Mouse (Mus musculus) midbrain, embryonic 11.5 days (tissue): ENCODE measurements around the gene Dirc2. TPM values are rescaled to one million over a fixed set of nuclear protein-coding genes. Genes with fewer than 3 reads are reported as not detected.

Source experiments
- ATAC-seq: fragments of 200-750 bp; cut with Nextera tagmentation; 2 replicates; pipeline ENCODE4 v1.8.0; 2017; ENCODE audit warnings: moderate TSS enrichment, moderate library complexity; ENCODE audit not compliant: low FRiP score
- DNase-seq: peaks from one replicate; pipeline ENCODE4 v3.0.0; 2015; ENCODE audit warnings: low spot score; ENCODE audit errors: missing footprints
- H3K27ac ChIP-seq: fragments of 300-500 bp; sonication (generic); 2 replicates; pipeline ENCODE4 v1.5.1; 2014; ENCODE audit warnings: low read depth, low read length
- H3K27me3 ChIP-seq: fragments of 300-500 bp; sonication (generic); 2 replicates; pipeline ENCODE4 v1.6.1; 2014; ENCODE audit warnings: mild to moderate bottlenecking, low read length, moderate library complexity, mixed read lengths; ENCODE audit not compliant: control insufficient read depth, insufficient read depth
- H3K36me3 ChIP-seq: fragments of 300-500 bp; sonication (generic); 2 replicates; pipeline ENCODE4 v1.6.1; 2014; ENCODE audit warnings: mild to moderate bottlenecking, low read length, moderate library complexity, mixed read lengths; ENCODE audit not compliant: control insufficient read depth, insufficient read depth
- H3K4me1 ChIP-seq: fragments of 300-500 bp; sonication (generic); 2 replicates; pipeline ENCODE4 v1.6.1; 2014; ENCODE audit warnings: low read length; ENCODE audit not compliant: control insufficient read depth, insufficient read depth
- H3K4me2 ChIP-seq: fragments of 300-500 bp; sonication (generic); 2 replicates; pipeline ENCODE4 v1.6.1; 2014; ENCODE audit warnings: mild to moderate bottlenecking, moderate library complexity
- H3K4me3 ChIP-seq: fragments of 300-500 bp; sonication (generic); 2 replicates; pipeline ENCODE4 v1.5.1; 2014; ENCODE audit warnings: low read depth, low read length
- H3K9ac ChIP-seq: fragments of 300-500 bp; sonication (generic); 2 replicates; pipeline ENCODE4 v1.6.1; 2014; ENCODE audit warnings: low read length
- H3K9me3 ChIP-seq: fragments of 300-500 bp; sonication (generic); 2 replicates; pipeline ENCODE4 v1.6.1; 2016; ENCODE audit warnings: low read length; ENCODE audit not compliant: control insufficient read depth
- WGBS: fragments of 180-500 bp; shearing (Covaris S2); extraction: QIAGEN DNeasy Blood & Tissue Kit; methylation state at CpG from one replicate; pipeline ENCODE4 v1.1.7; 2014; 5-methylcytosine and 5-hydroxymethylcytosine counted together
- polyA plus RNA-seq: library from polyadenylated mRNA; unstranded; fragments of >200 nt; fragmentation: Nextera tagmentation; extraction: Ambion mirVana; gene quantifications from 2 replicates; pipeline ENCODE4 v1.2.1, GENCODE M21; 2014

The Dirc2 gene
- polyA plus RNA-seq, 1 experiment from 2014 or later = 19.3 TPM

DNA sequence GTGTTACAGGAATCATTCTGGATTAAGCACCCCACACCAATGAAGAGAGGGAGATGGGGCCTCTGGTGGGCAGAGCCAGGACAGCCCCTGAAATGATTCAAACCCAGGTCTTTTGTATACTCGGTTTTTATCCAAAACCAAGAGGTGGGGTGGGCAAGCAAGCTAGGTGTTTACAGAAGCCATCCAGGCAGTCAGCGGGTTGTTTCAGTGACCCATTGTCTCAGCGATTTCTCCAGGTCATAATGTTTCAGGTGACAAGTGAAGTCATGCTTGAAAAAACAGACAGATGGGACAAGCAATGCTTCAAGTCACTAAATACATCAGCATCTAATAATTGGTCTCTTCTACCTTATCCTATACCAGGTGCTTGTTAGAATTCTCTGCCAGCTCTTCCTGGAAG is 2.8 kb downstream of the Dirc2 start:
- H3K4me3 ChIP-seq = no peak overlapping the region
- no peak overlapping the region for H3K9ac ChIP-seq
- no peak for ATAC-seq
- no peak overlapping the region for H3K27ac ChIP-seq
- no peak overlapping the region for H3K4me2 ChIP-seq
- 78% methylated on average over 3 of the region's 3 CpGs for WGBS
- H3K9me3 ChIP-seq = no peaks in the 10 kb centered on the region
- no peak for DNase-seq
- H3K4me1 ChIP-seq = peaks cover 13% of the 10 kb centered on the region
- no peaks in the 10 kb centered on the region for H3K36me3 ChIP-seq
- H3K27me3 ChIP-seq = no peaks in the 10 kb centered on the region

GRCm38 (mm10) chr16:35765449-35765848 is 3.7 kb downstream of the Dirc2 start:
- Histone ChIP-seq H3K4me1 (peaks cover 6% of the 10 kb centered on the region), H3K36me3 (no peaks in the 10 kb centered on the region), H3K4me2 (no peak overlapping the region), H3K9ac (no peak overlapping the region), H3K27me3 (no peaks in the 10 kb centered on the region), H3K4me3 (no peak overlapping the region), H3K9me3 (no peaks in the 10 kb centered on the region), H3K27ac (no peak overlapping the region)
- DNase-seq (no peak), ATAC-seq (no peak)
- 80% methylated on average over 2 of the region's 2 CpGs for WGBS

DNA sequence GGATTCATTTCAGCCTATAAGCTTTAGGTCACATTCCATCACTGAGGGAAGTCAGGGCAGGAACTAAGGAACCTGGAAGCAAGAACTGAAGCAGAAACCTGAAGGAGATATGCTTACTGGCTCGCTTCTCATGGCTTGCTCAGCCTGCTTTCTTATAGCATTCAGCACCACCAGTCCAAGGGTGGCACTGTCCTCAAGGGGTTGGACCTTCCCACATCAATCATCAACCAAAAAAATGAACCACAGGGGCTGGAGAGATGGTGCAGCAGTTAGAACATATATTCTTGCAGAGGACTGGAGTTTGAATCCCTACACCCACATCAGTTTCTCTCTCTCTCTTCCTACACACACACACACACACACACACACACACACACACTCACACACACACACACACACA is 4.2 kb downstream of the Dirc2 start:
- H3K4me1 ChIP-seq = peaks cover 6% of the 10 kb centered on the region
- ATAC-seq = no peak
- DNase-seq = no peak
- H3K27me3 ChIP-seq = no peaks in the 10 kb centered on the region
- H3K27ac ChIP-seq = no peak overlapping the region
- no peak overlapping the region for H3K9ac ChIP-seq
- H3K36me3 ChIP-seq = no peaks in the 10 kb centered on the region
- 79% methylated on average over 1 of the region's 1 CpGs for WGBS
- no peaks in the 10 kb centered on the region for H3K9me3 ChIP-seq
- no peak overlapping the region for H3K4me2 ChIP-seq
- H3K4me3 ChIP-seq = no peak overlapping the region

- no peak overlapping the region for H3K9ac ChIP-seq
- WGBS = 85% methylated on average over 11 of the region's 11 CpGs
- peaks cover 6% of the 10 kb centered on the region for H3K4me1 ChIP-seq
- DNase-seq (no peak), ATAC-seq (no peak)
- H3K27ac ChIP-seq = no peak overlapping the region
- no peak overlapping the region for H3K4me3 ChIP-seq
- H3K4me2 ChIP-seq = no peak overlapping the region
- no peaks in the 10 kb centered on the region for H3K36me3 ChIP-seq
- H3K27me3 ChIP-seq = no peaks in the 10 kb centered on the region
- no peaks in the 10 kb centered on the region for H3K9me3 ChIP-seq
Observed at GRCm38 (mm10) chr16:35763590-35764296, 5.4 kb downstream of the Dirc2 start.

DNA sequence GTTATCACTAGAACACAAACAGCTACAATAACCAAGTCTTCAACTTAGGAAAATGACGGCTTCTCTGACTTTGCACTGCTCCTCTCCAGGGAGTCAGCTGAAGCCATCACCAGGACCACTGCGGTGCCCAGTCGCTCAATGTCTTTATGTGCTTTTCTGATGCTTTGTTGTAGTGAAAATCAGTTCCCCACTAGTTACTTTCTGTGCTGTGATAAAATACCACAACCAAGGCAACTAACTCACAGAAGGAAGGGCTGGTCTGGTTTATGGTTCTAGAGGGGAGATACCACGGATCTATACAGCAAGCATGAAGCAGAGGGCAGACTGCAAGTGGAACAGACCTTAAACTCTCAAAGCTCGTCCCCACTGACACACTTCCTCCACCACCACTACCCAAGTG is 9.8 kb downstream of the Dirc2 start:
- Histone ChIP-seq H3K4me2 (no peak overlapping the region), H3K27me3 (no peaks in the 10 kb centered on the region), H3K9ac (no peak overlapping the region), H3K4me1 (no peaks in the 10 kb centered on the region), H3K27ac (no peak overlapping the region), H3K9me3 (no peaks in the 10 kb centered on the region), H3K4me3 (no peak overlapping the region), H3K36me3 (no peaks in the 10 kb centered on the region)
- 89% methylated on average over 5 of the region's 5 CpGs for WGBS
- ATAC-seq = no peak
- peak; percentile 56 for DNase-seq

DNA sequence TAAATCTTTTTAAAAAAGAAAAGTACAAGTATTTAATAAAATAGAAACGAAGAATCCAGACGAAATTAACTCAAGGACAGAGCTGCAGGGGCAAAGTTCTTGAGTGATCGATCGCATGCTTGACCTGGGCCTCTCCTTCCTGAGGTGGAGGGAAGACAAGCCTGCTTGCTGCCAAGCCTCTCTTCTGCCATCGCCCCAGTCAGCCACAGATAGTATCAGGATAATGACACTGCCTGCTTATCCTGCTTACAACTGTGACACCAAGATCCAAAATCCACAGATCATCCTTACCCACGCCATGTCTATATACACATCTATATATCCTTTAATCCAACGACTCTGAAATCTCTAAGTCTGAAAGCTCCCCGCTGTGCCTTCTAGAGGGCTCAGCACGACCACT is 12.5 kb downstream of the Dirc2 start:
- Histone ChIP-seq H3K4me1 (no peaks in the 10 kb centered on the region), H3K27ac (no peak overlapping the region), H3K4me2 (no peak overlapping the region), H3K9me3 (no peaks in the 10 kb centered on the region), H3K27me3 (no peaks in the 10 kb centered on the region), H3K36me3 (no peaks in the 10 kb centered on the region), H3K4me3 (no peak overlapping the region), H3K9ac (no peak overlapping the region)
- DNase-seq (peak; percentile 33), ATAC-seq (no peak)
- 92% methylated on average over 9 of the region's 9 CpGs for WGBS

DNA sequence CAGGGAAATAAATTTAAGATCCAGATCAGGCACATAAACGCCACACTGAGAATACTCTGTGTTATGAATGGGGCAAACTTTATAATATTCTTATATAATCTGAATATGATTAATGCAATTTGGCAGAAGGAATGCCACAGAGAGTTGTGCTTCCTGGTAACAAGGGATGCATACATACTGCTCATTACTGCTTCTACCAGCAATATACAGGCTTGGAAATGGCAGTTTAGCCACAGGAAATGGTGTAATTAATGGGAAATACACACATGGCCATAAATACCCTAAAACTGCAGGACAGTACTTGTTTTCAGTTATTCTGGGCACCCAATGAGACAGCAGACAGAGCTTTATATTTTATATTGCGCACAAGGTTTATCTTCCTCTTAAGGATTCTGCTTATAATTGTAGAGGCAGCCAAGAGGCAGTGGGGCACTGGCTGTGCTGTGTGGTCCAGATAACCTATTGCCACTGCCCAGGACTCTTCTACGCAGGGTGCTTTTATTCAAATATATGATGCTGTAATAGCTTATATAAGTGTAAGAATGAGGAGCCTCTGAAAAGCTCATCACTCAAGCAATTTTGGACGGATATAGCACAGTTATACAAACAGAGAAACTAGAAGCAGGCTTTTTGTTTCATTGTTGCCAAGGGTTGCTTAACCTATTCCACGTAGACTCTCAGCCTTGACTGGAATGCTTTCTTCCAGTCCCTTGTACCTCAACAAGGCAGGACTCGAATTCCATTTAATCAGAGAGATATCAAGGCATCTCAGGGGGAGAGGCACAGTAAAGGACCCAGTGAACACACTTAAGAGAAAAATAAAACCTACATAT is 13.4 kb downstream of the Dirc2 start:
- Histone ChIP-seq H3K36me3 (no peaks in the 10 kb centered on the region), H3K4me3 (no peak overlapping the region), H3K9ac (no peak overlapping the region), H3K4me1 (no peaks in the 10 kb centered on the region), H3K27me3 (no peaks in the 10 kb centered on the region), H3K9me3 (no peaks in the 10 kb centered on the region), H3K4me2 (no peak overlapping the region), H3K27ac (no peak overlapping the region)
- DNase-seq (peak; percentile 31), ATAC-seq (no peak)
- 85% methylated on average over 6 of the region's 6 CpGs for WGBS

- H3K4me3 ChIP-seq = no peak overlapping the region
- H3K27ac ChIP-seq = no peak overlapping the region
- DNase-seq (peak; percentile 45), ATAC-seq (no peak)
- no peak overlapping the region for H3K4me2 ChIP-seq
- H3K9ac ChIP-seq = no peak overlapping the region
- no peaks in the 10 kb centered on the region for H3K36me3 ChIP-seq
- H3K4me1 ChIP-seq = no peaks in the 10 kb centered on the region
- no peaks in the 10 kb centered on the region for H3K9me3 ChIP-seq
- 91% methylated on average over 5 of the region's 5 CpGs for WGBS
- H3K27me3 ChIP-seq = no peaks in the 10 kb centered on the region
Observed at GRCm38 (mm10) chr16:35753926-35754325, 15.2 kb downstream of the Dirc2 start.

GRCm38 (mm10) chr16:35751841-35752240 is 17.3 kb downstream of the Dirc2 start:
- ATAC-seq (no peak), DNase-seq (no peak)
- no peak overlapping the region for H3K9ac ChIP-seq
- H3K4me3 ChIP-seq = no peak overlapping the region
- H3K4me1 ChIP-seq = no peaks in the 10 kb centered on the region
- H3K27ac ChIP-seq = no peak overlapping the region
- WGBS = 85% methylated on average over 4 of the region's 4 CpGs
- no peaks in the 10 kb centered on the region for H3K36me3 ChIP-seq
- no peaks in the 10 kb centered on the region for H3K27me3 ChIP-seq
- H3K4me2 ChIP-seq = no peak overlapping the region
- no peaks in the 10 kb centered on the region for H3K9me3 ChIP-seq
